Mouse (Mus musculus): ENCODE measurements at regions not wholly inside any gene's neighbourhood (a gene's known extent, or its start where the extent isn't known, plus 50 kb on each side); places are given as distances from the start of the nearest gene placed in this dataset.
A peak's percentile ranks its signal among the peaks of the same experiment; 100 is the strongest.

GRCm38 (mm10) chr2:81714716-81715115, 338.3 kb upstream of the Zfp804a start:
- Histone ChIP-seq H3K4me3 (ENCODE audit: low read length) (no peak overlapping the region), H3K27me3 (ENCODE audit: control insufficient read depth, insufficient read depth, low read depth, low read length) (no peaks in the 10 kb centered on the region), H3K36me3 (ENCODE audit: control insufficient read depth, insufficient read depth, low read length) (no peaks in the 10 kb centered on the region), H3K4me1 (replicated peaks; ENCODE audit: control insufficient read depth, insufficient read depth, low read length) (no peaks in the 10 kb centered on the region), H3K27ac (ENCODE audit: low read length) (no peak overlapping the region), H3K9me3 (ENCODE audit: control insufficient read depth, low read length) (no peaks in the 10 kb centered on the region), H3K4me2 (ENCODE audit: low read depth, low read length) (no peak overlapping the region), H3K9ac (ENCODE audit: low read length) (no peak overlapping the region)
- ATAC-seq (ENCODE audit: low read depth): no peak
- no CpG with 5 or more reads among the region's 5 CpGs for WGBS

- Histone ChIP-seq H3K4me2 (ENCODE audit: low read depth, low read length) (no peak overlapping the region), H3K4me1 (replicated peaks; ENCODE audit: control insufficient read depth, insufficient read depth, low read length) (no peaks in the 10 kb centered on the region), H3K4me3 (ENCODE audit: low read length) (no peak overlapping the region), H3K27ac (ENCODE audit: low read length) (no peak overlapping the region), H3K27me3 (ENCODE audit: control insufficient read depth, insufficient read depth, low read depth, low read length) (no peaks in the 10 kb centered on the region), H3K9me3 (ENCODE audit: control insufficient read depth, low read length) (no peaks in the 10 kb centered on the region), H3K36me3 (ENCODE audit: control insufficient read depth, insufficient read depth, low read length) (no peaks in the 10 kb centered on the region), H3K9ac (ENCODE audit: low read length) (no peak overlapping the region)
- WGBS: 65% methylated on average over 2 of the region's 2 CpGs
- no peak for ATAC-seq (ENCODE audit: low read depth)
Observed at GRCm38 (mm10) chr2:81733484-81733883, 319.5 kb upstream of the Zfp804a start.

GRCm38 (mm10) chr2:81734031-81734430, 319.0 kb upstream of the Zfp804a start:
- WGBS: 70% methylated on average over 4 of the region's 4 CpGs
- H3K9me3 ChIP-seq (ENCODE audit: control insufficient read depth, low read length): no peaks in the 10 kb centered on the region
- ATAC-seq (ENCODE audit: low read depth): no peak

DNA sequence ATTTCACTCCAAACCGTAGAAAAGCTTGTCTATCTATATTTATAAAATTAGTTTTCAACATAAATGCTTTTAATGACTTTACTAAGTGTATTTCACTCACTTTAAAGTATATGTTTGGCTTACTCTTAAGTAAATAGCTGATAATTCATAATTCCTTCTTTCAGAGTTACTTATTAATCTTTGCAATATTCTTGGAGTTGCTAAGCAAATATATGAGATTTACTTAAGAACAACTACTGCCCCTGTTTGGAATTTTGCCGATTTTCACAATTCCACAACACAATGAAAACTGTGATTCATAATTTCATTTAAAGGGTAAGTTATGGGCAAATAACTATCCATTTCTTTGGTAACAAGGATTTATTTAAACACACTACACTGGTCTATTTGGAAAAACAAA, 287.2 kb upstream of the Zfp804a start:
- H3K9me3 ChIP-seq (ENCODE audit: control insufficient read depth, low read length): no peaks in the 10 kb centered on the region
- no peak overlapping the region for H3K9ac ChIP-seq (ENCODE audit: low read length)
- H3K4me3 ChIP-seq (ENCODE audit: low read length): no peak overlapping the region
- peak; percentile 64 for ATAC-seq (ENCODE audit: low read depth)
- WGBS: 45% methylated on average over 2 of the region's 2 CpGs
- H3K36me3 ChIP-seq (ENCODE audit: control insufficient read depth, insufficient read depth, low read length): no peaks in the 10 kb centered on the region
- no peaks in the 10 kb centered on the region for H3K4me1 ChIP-seq (replicated peaks; ENCODE audit: control insufficient read depth, insufficient read depth, low read length)
- no peaks in the 10 kb centered on the region for H3K27me3 ChIP-seq (ENCODE audit: control insufficient read depth, insufficient read depth, low read depth, low read length)
- no peak overlapping the region for H3K27ac ChIP-seq (ENCODE audit: low read length)
- no peak overlapping the region for H3K4me2 ChIP-seq (ENCODE audit: low read depth, low read length)

More at GRCm38 (mm10) chr2:81734031-81734430, 319.0 kb upstream of the Zfp804a start:
- no peak overlapping the region for H3K4me3 ChIP-seq (ENCODE audit: low read length)
- H3K9ac ChIP-seq (ENCODE audit: low read length): no peak overlapping the region
- no peaks in the 10 kb centered on the region for H3K36me3 ChIP-seq (ENCODE audit: control insufficient read depth, insufficient read depth, low read length)
- H3K4me1 ChIP-seq (replicated peaks; ENCODE audit: control insufficient read depth, insufficient read depth, low read length): no peaks in the 10 kb centered on the region
- no peak overlapping the region for H3K27ac ChIP-seq (ENCODE audit: low read length)
- no peak overlapping the region for H3K4me2 ChIP-seq (ENCODE audit: low read depth, low read length)
- no peaks in the 10 kb centered on the region for H3K27me3 ChIP-seq (ENCODE audit: control insufficient read depth, insufficient read depth, low read depth, low read length)

- Histone ChIP-seq H3K9ac (ENCODE audit: low read length) (no peak overlapping the region), H3K4me1 (replicated peaks; ENCODE audit: control insufficient read depth, insufficient read depth, low read length) (no peaks in the 10 kb centered on the region), H3K27ac (ENCODE audit: low read length) (no peak overlapping the region), H3K36me3 (ENCODE audit: control insufficient read depth, insufficient read depth, low read length) (no peaks in the 10 kb centered on the region), H3K4me3 (ENCODE audit: low read length) (no peak overlapping the region), H3K27me3 (ENCODE audit: control insufficient read depth, insufficient read depth, low read depth, low read length) (no peaks in the 10 kb centered on the region), H3K9me3 (ENCODE audit: control insufficient read depth, low read length) (no peaks in the 10 kb centered on the region), H3K4me2 (ENCODE audit: low read depth, low read length) (no peak overlapping the region)
- WGBS: 26% methylated on average over 4 of the region's 4 CpGs
- no peak for ATAC-seq (ENCODE audit: low read depth)
Observed at GRCm38 (mm10) chr2:81783059-81783458, 270.0 kb upstream of the Zfp804a start.

All from lung, embryonic 16.5 days (tissue).